Mouse (Mus musculus) heart, adult 8-10 months (tissue): ENCODE measurements around the gene D930007J09Rik. TPM values are rescaled to one million over a fixed set of nuclear protein-coding genes. Genes with fewer than 3 reads are reported as not detected.

Experiments used
- total RNA-seq, 4 experiments: library from RNA; stranded (reverse); gene quantifications; 2 replicates each; pipeline ENCODE4 v1.2.4; 2022

D930007J09Rik gene
- total RNA-seq, 4 experiments from 2014 or later, result not detected

Other genes with a start within 250 kb of the D930007J09Rik start
- 100 to 1,000 TPM; 269 to 374 (median 349) TPM for gene Mylk4, start 18.9 kb downstream of the D930007J09Rik start, total RNA-seq
- gene Wrnip1, start 811 bp downstream of the D930007J09Rik start, total RNA-seq, result 10 to 100 TPM; 17.0 to 24.1 (median 21.1) TPM
- gene Serpinb1a, start 48.3 kb upstream of the D930007J09Rik start, total RNA-seq, result 1 to 10 TPM; 3.6 to 7.7 (median 5.9) TPM
- gene Serpinb1c, start 95.4 kb upstream of the D930007J09Rik start, total RNA-seq, result 1 to 10 TPM; 2.0 to 3.8 (median 2.4) TPM
- 10 to 100 TPM; 38.5 to 44.4 (median 41.6) TPM for gene Serpinb6b, start 162.4 kb upstream of the D930007J09Rik start, total RNA-seq
- 10 to 100 TPM in 1 of 4 experiments, 1 to 10 TPM in 3; 7.9 to 10.7 (median 9.6) TPM for gene Serpinb9, start 200.4 kb upstream of the D930007J09Rik start, total RNA-seq
- gene Serpinb9b, start 224.6 kb upstream of the D930007J09Rik start, total RNA-seq, result under 1 TPM in 3 of 4 experiments, not detected in 1; 0.16 to 0.22 (median 0.17) TPM